Mouse (Mus musculus) left cerebral cortex, postnatal 10 days (tissue): ENCODE results near the gene Cat. TPM values are rescaled to one million over a fixed set of nuclear protein-coding genes. Genes with fewer than 3 reads are reported as not detected.
A peak's percentile ranks its signal among the peaks of the same experiment; 100 is the strongest.

Experiments used
- DNase-seq, 2 experiments: peaks; one replicate each; pipeline ENCODE4 v3.0.0; 2021 to 2022; ENCODE audit warnings: low spot score in 2 of 2, mixed read lengths in 1 of 2; ENCODE audit errors: extremely low spot score in 1 of 2
- intact Hi-C: fragments of 180-260 bp; cut with DNase I; formaldehyde crosslinking; loops from one replicate; pipeline ENCODE4 v1.15.1; 2025
- total RNA-seq, 2 experiments: library from RNA; stranded (reverse); gene quantifications; 2 replicates each; pipeline ENCODE4 v1.2.3; 2021

Cat gene
- 10 to 100 TPM; 59.6 to 66.2 TPM for total RNA-seq

DNA sequence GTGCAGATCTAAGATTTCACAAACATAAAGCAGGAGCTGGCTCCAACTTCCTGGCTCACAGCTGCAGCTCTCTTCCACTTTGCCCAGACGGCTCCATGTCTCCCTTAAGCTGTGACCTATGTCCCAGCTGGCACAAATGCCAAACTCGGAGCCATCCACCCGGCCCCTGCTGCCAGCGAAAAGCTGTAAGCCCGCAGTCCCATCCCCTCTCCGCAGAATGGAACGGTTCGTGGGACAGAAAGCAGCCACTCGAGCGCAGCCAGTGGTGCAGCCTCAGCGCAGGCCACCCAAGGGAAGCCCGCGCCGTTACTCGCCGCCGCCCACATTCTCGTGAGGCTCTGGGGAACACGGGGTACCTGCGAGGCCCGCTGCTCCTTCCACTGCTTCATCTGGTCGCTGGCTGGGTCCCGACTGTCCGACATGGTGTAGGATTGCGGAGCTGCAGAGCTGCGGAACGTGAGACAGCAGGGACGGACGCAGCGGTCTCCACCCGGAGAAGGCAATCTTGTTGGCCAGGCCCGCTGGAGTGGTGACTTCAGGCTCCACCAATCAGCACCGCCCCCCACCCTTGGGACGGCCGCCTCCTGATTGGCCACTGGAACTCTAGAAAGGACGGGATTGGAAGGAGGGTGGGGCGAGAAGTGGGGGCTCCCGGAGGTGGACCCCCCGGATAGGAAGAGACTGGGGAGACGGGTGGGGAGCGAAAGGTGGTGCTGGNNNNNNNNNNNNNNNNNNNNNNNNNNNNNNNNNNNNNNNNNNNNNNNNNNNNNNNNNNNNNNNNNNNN is at the start of gene Cat:
Gene Cat, minus strand, starts transcription at position 544 of the 785 bp plus-strand sequence.
- DNase-seq: peak; percentile 98
- intact Hi-C loops: no loop called here

DNA sequence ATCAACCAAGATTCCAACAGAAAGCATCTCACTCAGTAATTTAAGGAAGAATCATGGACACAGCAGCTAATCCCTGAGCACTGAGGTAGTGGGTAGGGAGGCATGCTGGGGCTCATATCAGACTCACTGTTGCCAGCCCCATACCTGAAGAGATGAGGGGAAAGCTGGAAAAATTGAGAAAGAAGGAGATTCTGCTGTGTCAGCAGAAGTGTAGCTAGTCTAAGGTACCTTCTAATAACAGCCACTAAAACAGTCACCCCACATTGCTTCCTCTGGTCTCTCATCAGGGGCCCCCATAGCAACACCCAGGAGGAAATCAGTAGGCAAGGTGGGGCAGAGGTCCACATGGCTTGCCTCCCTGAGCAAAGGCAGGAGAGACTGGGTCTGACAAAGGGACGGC is 40.6 kb upstream of the Cat start:
- intact Hi-C loops: no loop called here
- no peak for DNase-seq

DNA sequence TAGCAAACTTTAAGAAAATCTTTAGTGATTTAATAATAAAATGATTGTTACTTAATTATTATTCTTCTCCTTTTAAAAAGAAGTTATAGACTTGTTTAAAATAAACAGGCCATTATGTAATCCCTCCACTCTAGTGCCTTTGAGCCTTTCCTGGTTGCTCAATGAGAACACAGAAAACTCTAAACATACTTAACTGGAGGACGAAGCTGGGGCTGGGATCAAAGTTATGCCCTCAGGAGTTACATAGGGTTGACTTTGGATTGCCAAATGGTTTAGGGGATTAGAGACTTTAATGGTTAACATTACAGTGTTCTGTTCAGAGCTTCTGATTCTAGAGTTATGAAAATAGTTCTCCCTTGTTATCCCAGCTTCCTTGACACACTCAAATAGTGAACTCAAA is 31.5 kb upstream of the Cat start:
- intact Hi-C loops: no loop called here
- DNase-seq: no peak

DNA sequence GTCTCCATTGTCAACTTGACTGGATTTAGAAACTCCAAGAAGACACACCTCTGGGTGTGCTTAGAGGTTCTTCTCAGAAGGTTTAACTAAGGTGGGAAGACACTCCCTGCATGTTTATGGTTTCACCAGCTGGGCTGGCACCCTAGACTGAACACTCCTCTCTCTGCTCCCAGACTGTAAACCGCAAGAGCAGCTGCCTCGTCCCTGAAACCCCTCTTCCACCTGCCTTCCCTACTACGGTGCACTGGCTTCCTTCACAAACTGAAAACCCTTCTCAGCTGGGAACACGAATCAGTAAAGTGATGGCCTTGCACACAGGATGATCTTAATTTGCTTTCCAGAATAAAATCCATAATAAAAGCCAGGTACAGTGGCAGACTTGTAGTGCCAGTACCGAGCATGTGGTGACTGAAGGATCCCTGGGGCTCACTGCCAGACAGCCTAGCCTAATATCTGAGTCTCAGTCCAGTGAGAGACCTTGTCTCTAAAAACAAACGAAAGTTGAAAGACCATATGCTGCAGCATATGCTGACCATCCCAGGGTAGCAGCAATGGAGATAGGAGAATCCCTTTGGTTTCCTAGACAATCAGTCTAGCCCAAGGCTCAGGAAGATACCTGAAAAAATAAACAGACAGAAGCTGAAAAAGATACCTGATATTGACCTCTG is 30.7 kb upstream of the Cat start:
- no peak for DNase-seq
- intact Hi-C loops: no loop called here

DNA sequence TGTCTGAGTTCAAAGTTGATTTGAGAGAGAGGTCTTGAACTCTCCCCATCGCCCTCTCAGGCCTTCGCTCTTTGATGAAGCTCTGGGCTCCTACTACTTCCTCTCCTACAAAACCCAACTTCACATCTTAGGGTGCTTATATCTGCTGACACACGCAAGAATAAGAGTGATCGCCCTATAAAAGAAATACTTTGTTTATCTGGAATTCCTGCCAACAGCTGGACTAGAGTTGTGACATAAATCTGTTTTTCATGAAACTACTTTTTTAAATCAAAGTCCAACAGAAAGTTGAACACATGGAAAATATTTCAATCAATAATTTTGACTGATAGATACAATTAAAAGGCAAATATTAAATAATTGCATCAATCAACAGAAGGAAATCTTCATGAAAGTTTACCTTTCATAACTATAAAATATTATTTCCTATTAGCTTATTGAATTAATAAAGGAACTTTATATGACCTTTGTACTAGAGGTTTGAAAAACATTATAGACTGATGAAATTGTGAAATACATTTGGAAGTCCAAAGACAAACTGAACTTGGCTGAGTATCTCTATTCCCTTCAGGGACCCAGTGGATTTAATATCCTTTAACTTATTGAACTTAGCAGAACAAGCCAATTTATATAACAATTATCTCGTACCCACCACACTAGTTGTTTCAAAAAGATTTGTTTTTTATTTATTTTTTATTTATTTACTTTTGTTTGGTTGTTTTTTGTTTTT is 27.3 kb upstream of the Cat start:
- intact Hi-C loops: no loop called here

DNA sequence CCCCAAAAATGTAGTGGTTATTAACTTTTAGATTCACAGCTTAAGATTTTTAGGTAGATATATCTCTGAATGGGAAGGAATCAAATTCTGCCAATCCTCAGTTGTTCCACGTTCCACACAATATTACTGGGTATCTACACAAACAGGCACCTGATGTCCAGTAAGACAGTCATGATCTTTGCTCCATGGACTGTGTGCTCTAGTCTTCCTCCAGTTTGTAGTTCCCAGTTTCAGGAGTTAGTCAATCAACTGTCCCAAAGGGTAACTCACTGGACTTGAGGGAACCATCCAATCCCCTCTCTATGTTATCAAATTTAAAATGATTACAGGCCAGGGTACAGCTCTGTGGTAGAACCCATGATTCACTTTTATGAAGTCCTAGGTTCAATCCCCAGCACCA is 26.7 kb upstream of the Cat start:
- intact Hi-C loops: no loop called here
- DNase-seq: no peak

More for the DNA sequence above, 27.3 kb upstream of the Cat start:
- DNase-seq: no peak

DNA sequence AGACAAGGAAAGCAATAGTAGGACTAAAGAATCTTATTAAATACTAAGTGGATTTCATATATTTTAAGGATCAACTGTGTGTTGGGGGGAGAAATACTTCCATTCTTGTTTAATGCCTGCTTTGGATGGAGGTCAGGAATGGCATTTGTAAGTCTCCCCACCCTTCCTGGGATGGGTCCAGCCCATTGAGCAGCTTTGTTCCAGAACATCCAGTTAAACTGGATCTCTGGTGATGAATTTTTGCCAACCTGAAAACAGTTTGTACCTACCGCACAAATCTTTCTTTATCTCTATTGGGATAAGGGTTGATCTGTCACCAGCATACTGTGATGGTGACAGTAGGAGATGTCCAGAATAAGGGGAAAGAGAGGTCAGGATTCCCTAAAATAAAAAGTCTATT is 26.1 kb upstream of the Cat start:
- DNase-seq: no peak
- intact Hi-C loops: no loop called here

DNA sequence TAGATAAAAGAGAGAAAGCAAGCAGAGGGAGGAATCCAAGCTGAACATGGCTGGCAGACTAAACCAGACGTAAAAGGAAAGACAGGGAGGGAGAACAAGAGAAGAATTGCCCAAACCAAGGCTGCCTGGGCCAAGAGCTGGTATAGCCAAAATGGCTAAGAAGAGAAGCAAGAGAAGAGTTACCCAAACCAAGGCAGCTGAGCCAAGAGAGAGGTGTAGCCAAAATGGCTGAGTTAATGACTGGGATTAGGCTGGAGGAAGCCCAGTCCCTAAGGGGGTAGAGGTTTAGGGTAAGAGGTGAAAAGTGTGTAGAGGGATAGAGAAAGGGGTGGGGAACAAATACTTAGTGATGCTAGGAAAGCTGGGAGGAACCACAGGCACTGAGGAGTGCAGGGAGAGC is 22.7 kb upstream of the Cat start:
- intact Hi-C loops: no loop called here
- no peak for DNase-seq

DNA sequence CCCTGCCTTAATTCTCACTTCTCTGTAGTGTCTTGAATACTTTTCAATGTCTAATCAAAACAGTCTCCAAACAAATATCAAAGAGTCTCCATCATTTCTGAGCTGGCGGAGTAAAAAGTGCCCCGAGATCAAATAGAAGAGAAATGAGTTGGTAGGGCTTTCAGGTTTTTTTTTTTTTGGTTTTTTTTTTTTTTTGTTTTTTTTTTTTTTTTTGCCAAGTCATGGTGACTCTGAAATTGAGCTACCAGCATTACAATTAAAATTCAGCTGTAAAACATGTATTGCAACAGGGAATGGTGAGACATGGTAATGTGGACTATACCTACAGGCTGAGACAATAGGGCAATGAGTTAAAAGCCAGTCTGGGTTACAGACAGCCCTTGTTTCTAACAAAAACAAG is 21.0 kb upstream of the Cat start:
- intact Hi-C loops: no loop called here
- no peak for DNase-seq

DNA sequence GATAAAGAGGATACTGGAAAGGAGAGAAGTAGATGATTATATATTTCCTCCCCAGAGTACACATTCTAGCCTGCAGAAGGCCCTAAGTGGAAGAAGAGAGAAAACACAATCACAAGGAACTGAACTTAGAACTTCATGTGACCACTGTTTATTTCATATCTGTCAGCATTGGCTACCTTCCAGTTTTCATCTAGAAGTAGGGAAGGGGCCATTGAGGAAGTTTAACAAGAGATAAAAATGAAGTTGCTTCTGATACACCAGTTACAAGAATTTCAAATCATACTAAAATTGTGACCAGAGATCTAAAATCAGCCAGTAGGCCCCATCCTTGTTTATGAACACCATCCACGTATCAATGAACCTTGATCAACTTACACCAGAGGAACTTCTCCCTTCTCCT is 19.5 kb upstream of the Cat start:
- intact Hi-C loops: no loop called here
- no peak for DNase-seq

DNA sequence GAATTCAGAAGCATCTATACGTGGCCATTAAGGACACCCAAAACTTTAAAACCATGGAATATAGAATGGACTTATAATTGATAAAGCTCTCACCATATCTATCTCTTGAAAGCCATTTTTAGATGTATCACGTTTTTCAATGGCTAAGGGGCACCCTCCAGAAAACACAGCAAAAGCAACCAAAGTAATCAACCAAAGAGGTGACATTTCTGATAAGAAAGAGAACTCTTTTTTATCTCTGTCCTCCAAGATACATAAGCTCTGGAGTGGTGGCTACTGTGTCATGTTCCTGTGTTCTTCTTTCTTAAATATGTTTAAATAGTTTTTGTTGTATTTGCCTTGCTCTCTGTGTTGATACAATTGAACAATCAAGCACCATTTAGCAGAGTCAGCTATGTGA is 15.8 kb upstream of the Cat start:
- intact Hi-C loops: no loop called here
- no peak for DNase-seq

DNA sequence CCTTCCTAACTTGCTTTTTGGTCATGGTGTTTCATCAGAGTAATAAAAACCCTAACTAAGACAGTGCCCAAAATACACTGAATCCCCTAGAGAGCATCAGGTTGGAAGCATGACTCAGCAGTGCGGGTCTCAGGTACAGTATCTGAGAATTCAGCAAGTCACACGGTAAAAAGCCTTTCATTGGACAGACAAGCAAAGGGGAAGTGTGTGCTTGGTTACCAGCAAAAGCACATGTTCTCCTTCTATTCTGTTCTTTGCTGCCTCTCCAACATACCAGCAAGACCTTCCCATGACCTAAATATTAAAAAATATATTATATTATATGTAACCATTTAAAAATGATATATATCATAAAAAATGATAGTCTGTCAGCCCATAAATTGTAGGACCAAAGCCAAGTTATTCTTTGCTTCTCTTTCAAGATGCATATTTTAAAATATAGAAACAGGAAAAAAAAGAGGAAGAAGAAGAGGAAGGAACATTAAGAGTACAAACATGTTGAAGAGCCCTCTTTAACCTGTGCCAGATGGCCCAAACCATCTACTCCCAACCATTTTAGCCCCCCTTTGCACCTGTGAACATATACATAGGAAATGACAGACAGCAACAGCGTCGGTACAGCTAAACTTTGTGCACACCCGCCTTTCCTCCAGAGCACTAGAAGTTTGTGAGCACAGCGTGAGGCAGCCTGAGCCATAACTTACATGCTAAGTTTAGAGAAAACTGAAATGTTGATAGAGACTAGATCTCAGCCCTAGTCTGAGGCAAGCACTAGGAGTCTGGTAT is 10.9 kb upstream of the Cat start:
- no peak for DNase-seq
- intact Hi-C loops: no loop called here

DNA sequence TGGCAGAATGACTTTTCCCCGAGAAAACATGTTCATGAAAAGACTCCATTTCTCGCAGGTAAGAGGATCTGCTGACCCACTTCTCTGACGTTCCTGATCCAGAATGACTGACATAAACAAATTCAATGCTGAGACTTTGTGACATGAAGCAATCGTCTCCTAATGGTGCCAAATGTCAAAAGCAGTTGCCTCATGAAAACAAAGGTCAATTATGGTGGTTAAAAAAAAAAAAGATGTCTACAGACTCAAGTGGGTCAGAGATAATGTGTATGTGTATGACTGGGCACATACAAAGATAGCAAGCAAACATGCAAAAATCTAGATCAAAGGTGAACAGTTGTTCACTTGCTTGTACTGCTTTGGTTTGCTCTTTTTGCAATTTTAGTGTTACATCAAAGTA is 8.9 kb upstream of the Cat start:
- no peak for DNase-seq
- intact Hi-C loops: no loop called here

DNA sequence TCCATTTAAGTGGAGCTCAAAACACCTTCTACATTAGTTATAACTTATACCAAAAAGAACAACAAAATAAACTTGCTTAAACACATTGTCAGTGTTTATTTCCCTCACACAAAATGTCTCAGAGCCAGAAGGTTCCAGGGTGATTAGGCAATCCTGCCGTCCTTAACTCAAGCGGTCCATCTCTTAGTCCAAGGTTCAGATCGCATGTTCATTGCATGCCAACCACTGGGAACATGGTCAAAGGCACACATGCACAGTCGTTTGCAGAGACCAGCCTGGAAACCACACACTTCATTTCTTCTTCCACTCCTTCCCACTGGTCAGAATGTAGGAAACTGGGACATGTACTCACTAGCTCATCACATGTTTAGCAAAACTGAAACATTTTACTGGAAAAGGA is 7.6 kb upstream of the Cat start:
- intact Hi-C loops: no loop called here
- no peak for DNase-seq

DNA sequence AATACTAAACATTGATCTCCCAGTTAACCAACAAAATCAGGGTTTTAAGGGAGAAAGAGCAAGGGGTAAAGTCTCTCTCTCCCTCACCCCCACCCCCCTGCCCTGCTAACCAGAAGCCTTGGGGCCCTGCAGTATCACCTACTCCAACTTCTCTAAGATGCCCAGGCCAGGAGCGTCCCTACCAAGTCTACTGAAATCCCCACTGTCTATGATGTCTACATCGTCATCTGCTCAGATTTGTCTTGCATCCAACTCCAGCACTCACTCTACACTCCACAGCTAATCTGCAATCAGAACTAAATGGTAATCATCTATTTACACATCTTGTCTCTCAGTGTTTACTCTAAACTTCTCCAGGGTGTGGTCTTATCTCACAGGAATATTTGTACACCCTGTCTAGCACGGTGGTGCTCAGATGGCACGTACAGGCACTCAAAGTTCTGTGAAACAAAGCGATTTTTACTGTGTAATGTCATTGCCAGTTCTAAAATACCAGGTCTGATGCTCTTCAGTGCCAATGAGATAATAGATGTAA is 907 bp downstream of the Cat start:
- no peak for DNase-seq
- intact Hi-C loops: no loop called here

DNA sequence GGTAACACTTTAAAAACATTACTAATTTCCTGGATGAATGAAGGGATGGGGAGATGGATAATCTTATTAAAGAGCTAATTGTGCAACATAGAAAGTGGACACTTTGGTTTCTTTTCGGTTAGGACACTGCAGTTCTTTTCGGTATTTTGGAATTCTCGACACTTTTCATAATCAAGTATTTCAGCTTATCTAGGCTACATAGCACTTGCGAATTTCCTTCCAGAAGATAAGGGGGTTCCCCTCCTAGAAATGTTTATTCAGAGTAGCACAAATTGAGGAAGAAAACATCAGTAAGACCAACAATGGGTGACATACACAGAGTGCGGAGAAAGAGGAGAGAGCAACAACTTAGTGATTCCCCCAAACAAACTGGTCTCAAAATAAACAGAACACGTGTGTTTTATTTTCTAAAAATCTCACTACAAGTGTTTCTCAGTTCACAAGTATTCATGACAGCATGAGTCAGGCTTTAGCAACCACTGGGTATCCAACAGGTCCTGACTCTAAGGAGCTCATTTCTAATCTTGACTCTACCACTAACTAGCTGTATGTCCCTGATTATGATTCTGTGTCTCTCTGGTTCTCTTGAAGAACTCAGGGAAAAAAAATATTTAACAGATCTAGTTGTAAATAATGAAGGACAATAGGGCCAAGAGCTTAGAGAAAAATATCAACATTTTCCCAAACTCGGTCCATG is 1.5 kb downstream of the Cat start:
- DNase-seq: no peak
- intact Hi-C loops: no loop called here

DNA sequence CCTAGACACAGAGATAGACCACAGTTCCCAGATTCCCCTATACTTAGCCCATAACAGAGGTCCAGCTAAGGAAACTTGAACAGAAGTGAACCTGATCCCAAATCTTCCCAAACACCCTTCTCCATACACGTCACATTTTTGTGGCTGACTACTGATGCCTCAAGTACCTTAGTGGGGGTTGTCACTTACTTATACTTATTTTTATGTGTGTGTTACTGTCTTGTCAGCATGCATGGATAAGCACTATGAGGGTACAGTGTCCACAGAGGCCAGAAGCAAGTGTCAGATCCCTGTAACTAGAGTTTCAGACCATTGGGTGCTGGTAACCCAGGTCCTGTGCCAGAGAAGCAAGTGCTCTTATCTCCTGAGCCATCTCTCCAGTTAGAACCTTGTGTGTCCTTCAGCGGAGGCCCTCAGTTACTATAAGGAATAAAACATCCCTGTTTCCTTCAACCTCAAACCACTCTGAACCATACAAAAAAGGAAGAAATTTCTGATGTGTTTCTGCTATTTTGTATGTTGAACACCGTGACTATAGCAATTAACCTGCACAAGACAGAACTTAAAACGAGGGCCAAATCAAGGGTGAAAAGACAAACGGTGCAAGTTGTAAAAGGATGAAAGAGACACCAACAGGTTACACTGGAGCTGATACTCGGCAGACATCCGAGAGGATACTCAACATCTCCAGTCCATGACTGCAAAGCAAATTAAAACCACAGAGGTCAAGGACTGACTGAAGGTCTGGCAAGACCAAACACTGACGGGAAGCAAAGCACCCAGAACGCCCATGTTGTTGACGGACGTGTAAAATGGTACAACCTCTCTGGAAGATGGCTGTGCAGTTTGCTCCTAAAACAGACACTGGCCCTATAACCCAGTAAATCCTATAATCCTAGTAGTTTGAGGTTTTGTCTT is 3.4 kb downstream of the Cat start:
- DNase-seq: no peak
- intact Hi-C loops: no loop called here

DNA sequence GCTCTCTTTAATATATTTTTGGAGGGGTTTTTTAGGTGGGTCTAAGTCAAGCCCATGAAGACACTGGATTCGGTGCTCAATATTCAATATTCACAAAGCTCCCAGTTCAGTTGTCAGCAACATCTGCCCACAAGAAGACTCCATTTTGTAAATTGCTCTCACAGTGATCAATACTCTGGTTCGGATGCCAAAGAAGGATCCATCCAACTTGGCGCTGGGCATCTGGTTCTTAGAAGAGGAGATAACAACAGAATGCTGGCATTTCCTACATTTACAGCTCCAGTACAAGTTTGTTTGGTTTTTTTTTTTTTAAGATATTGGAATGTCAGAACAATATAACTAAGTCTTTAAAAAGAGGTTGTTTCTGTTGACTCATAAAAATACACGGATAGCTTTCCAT is 4.1 kb downstream of the Cat start:
- no peak for DNase-seq
- intact Hi-C loops: no loop called here
